Mouse (Mus musculus) neural tube, embryonic 10.5 days (tissue): ENCODE results near the gene Rasgef1b.

Experiments used
- DNase-seq: peaks from one replicate; pipeline ENCODE4 v3.0.0-alpha.2; 2017; ENCODE audit warnings: low spot score; ENCODE audit errors: extremely low spot score

The Rasgef1b gene

DNA sequence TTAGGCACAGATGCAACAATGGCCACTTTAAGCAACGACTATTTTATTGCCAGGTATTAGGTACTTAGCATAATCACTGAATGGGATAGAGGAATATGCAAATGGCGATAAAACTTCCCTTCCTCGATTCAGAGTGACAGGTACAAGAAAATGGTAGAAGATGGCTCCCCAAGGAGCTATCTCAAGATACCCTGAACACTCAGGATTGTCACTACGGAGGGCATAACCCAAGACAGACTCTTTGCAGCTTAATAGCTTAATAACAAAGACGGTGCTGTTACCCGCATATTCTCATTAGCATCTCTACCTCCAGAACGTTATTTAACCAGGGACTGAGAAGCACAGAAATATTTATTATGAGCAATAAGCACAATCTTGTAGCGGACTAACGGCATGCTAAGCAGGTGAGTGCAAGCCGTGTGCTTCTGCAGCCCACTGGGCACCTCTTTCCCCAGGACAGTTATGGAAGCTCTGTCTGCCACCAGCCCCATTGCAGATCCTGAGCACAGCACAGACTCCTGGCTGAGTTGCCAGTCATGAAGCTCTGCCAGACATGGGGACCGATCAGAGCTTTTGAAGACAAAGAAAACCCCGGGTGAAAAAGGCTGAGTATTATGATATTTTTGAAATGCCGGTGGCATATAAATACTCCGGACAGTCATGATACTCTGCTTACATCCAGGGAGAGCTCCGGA lies 122.6 kb downstream of the Rasgef1b start:
- DNase-seq = no peak

DNA sequence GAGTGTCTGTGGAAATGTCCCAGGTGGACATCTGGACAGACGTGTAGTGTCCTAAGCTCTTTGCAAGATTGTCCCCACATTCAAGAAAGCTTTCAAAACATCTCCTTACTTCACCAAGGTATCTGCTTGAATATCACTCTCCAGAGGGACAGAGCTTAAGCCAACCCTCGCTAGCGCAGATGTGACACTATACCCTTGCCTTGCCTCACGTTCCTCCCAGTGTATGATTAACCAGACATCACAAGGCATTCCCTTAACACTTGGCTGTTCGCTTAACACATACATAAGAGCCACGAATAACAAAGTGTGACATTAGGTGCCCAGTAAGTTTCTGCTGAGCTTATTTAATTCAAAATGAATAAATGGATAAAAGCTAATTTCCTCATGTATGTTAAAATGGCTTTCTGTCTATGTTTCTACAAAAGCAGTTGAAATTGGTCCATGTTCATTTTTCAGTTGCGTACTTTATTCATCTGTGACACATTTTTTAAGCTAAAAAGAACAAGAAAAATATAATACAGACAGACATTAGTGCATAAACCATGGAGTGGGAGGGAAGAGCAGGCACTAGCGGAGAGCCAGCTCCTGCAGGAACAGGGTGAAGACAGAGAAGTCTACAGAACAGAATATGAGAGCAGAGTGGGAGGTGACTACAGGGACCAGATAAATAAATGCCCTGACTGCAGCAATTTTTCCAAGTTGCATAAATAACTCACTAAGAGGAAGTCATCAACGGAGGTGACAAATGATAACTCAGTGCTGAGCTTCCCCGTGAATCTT lies 126.4 kb downstream of the Rasgef1b start:
- no peak for DNase-seq

DNA sequence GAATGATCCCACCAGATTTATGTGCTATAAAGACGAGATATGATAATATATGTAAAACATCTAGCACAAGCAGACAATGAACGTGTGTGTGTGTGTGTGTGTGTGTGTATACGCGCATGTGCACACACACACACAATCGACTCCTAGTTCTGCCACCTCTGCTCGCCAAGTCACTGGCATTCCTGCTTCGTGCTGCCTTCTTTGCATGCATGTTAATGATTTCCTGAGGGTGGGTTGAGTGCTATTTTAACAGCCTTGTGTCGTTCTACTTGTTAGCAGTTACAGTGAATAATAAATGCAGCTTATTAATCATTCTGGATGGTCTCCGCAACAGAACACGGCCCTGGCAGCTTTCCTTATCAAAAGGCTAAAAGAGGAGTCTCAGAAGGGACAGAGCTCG lies 129.5 kb downstream of the Rasgef1b start:
- no peak for DNase-seq

DNA sequence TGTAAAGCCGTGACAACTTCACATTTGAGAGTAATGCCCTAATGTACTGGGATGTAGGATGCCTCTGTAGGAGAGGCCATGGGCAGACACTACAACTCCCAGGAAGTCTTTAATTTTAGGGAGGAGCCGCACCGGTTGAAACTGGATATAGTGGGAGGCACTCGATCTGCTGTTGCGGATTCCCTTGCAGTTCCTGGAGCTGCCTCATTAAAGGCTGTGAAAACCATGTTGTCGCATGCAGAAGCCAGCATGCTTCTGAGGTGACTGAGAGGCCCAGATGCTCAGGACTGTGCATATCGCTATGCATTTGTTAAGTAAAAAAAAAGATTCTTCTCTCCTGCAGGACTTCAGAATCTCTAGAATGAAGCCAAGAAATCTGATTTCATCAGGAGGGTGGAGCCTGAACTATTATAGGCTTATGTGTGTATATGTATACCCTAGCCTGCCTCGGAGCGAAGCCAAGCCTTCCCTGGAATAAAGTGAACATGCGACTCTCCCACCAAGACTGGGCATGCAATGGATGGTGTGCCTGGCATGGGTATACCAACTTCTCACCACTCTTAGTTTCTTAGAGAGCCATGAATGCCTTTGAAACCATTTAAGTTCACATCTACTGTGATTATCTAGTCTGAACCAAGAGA lies 130.3 kb downstream of the Rasgef1b start:
- no peak for DNase-seq

- no peak for DNase-seq
Observed at GRCm38 (mm10) chr5:99597701-99598100, 131.2 kb downstream of the Rasgef1b start.

DNA sequence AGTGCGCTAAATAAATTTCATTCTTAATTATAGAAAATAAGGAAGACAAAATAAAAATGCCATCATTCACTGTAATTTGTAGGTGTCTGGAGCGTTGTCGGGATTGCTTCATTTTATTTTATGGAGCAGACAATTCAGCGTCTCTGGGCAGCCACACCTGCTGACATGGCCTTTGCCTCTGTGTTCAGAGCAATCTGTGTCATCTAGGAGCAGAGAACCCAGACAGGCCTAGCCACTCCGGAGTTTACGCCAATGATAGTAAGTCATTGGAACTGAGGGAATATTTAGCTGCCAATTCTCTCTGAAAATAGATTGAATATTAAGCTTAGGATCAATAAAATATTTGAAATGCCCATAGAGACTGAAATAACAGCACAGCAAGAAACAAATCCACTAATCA lies 137.5 kb downstream of the Rasgef1b start:
- no peak for DNase-seq

GRCm38 (mm10) chr5:99590539-99590938 lies 138.3 kb downstream of the Rasgef1b start:
- DNase-seq = no peak

DNA sequence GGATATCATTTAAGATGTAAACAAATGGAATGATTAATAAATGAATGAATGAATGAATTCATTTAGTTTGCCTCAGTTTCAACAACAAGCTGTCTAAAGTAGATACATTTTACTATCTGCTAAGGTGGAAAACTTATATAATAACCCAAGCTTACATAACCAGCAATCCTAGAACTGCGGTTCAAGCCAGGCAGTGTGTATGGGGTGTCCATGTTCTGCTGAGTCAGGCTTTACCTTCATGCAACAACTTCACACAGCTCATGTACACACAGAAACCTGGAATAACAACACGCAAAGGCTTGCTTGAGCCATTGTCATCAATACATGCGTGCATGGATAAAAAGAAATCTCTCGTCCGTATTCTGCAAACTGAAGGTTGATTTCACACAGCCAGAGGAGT lies 140.9 kb downstream of the Rasgef1b start:
- no peak for DNase-seq

- DNase-seq = no peak
Observed at GRCm38 (mm10) chr5:99587589-99587988, 141.3 kb downstream of the Rasgef1b start.

DNA sequence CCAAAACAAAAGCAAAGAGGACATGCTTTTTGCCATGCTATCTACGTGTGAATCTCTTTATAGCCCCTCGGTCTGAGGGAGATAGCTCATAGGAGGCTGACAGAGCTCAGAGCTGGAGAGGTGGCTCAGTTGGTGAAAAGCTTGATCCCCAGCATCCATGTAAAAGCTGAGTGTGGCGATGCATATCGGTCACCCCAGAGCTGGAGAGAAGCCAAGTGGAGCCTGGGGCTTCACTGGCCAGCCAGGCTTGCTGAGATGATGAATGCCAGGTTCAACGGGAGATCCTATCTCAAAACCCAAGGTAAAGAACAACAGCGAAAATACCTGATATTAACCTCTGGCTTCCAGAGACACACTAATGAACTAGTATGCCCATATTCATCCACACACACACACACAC lies 142.6 kb downstream of the Rasgef1b start:
- no peak for DNase-seq

GRCm38 (mm10) chr5:99585166-99585898 lies 143.5 kb downstream of the Rasgef1b start:
- no peak for DNase-seq

GRCm38 (mm10) chr5:99584266-99584665 lies 144.6 kb downstream of the Rasgef1b start:
- no peak for DNase-seq

- DNase-seq = peak; percentile 11
Observed at GRCm38 (mm10) chr5:99582055-99582454, 146.8 kb downstream of the Rasgef1b start.

DNA sequence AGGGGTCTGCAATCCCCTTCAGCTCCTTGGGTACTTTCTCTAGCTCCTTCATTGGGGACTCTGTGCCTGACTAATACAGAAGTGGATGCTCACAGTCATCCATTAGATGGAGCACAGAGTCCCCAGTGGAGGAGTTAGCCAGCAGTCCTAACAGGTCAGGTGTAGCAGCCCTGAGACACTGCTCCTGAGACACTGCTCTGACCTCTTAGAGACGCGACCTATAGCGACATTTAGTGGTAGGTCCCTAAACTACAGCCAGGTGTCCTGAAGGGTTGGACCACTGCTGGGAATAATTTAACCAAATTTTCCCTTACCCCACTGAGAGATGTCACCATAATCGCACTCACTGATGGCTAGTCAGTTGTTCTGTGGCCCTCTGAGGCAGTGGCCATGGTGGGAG lies 150.2 kb downstream of the Rasgef1b start:
- DNase-seq = peak; percentile 34

- peak; percentile 4 for DNase-seq
Observed at GRCm38 (mm10) chr5:99575897-99576296, 153.0 kb downstream of the Rasgef1b start.

GRCm38 (mm10) chr5:99564501-99565323 lies 164.2 kb downstream of the Rasgef1b start:
- peak; percentile 11 for DNase-seq

DNA sequence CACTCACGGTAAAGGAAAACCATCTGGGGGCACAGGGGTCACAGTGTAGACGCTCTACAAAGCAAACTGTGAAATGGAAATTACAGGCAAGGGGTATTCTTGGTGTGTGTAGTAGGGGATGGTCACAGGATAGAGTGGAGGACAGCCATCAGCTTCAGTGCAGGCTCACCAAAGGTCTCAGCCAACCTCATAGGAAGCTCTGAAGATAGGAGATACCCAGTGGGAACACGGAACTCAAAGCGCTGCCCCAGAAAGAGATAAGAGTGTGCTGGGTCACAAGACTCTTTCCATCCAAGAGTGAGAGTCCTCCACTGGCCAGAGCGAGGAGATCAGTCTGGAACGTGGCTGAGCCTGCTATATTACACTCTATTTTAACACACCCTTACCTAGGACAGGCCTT lies 166.8 kb downstream of the Rasgef1b start:
- no peak for DNase-seq

DNA sequence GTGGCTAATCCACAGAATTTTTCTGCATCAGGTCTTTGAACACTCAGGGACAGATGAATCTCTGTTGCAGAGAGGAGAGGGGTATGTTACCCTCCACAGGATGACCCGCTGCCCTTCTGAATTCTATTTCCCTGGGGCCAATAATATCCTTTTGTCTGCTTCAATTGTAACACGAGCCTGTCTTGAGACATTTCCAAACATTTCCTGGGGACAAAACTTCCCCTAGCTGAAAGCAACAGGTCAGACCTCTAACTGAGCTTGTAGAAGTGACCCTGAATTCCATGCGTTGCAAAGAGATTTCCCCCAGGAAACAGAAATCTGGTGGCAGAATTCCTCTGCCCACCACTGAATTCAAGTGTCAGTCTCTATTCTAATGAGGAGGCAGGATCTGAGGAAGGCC lies 169.1 kb downstream of the Rasgef1b start:
- no peak for DNase-seq

DNA sequence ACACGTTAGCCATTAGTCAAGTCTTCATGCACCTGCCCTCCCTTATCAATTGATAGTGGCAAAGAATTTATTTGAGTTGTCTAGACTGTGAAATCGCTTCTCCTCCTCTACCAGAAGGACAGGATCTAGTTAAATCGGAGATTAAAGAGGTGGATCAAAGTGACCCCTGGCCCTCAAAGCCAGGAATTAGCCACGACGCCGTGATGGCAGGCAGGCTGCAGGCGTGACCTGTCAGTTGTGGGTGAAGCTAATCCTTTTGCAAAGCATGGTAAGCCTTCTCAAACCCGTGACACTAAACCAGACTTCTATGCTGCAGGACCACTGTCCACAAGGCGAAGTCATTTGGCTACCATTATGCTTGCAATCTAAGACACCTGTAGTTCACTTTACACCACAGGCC lies 170.6 kb downstream of the Rasgef1b start:
- DNase-seq = no peak

DNA sequence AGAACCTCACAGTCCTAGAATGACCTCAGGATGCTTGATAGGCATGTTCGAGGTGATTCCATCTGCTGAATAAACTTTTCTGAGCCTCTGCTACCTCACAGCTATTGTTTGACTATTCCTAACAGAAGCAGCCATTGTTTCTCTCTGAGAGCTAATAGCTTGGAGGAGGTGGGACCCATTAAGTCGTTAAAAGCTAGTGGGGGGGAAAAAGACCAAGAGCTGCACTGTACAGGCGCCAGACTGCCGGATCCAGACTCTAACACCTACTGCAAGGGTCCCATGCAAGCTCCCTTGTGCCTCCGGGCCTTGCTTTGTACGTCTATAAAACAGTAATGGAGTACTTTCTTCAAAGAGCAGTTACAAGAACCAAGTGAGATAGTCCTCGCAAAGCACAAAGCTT lies 176.2 kb downstream of the Rasgef1b start:
- no peak for DNase-seq
